Mouse (Mus musculus): ENCODE measurements around the gene Zmynd8.

- TF ChIP-seq CTCF (conservative IDR thresholded peaks at IDR 0.05; ENCODE audit: insufficient read depth, insufficient read length, low read depth, low read length) (no peak), POLR2A (IDR thresholded peaks at IDR 0.05; ENCODE audit: low read depth, low read length) (no peak)
Observed at GRCm38 (mm10) chr2:165822478-165822877, 76.3 kb downstream of the Zmynd8 start.
